Mouse (Mus musculus) cerebellum, postnatal 4 days (tissue): ENCODE measurements around the gene Gm19410.

Source experiments
- DNase-seq, 2 experiments: peaks; one replicate each; pipeline ENCODE4 v3.0.0; 2022; ENCODE audit warnings: low spot score in 2 of 2, mixed read lengths in 1 of 2

Gm19410 gene

DNA sequence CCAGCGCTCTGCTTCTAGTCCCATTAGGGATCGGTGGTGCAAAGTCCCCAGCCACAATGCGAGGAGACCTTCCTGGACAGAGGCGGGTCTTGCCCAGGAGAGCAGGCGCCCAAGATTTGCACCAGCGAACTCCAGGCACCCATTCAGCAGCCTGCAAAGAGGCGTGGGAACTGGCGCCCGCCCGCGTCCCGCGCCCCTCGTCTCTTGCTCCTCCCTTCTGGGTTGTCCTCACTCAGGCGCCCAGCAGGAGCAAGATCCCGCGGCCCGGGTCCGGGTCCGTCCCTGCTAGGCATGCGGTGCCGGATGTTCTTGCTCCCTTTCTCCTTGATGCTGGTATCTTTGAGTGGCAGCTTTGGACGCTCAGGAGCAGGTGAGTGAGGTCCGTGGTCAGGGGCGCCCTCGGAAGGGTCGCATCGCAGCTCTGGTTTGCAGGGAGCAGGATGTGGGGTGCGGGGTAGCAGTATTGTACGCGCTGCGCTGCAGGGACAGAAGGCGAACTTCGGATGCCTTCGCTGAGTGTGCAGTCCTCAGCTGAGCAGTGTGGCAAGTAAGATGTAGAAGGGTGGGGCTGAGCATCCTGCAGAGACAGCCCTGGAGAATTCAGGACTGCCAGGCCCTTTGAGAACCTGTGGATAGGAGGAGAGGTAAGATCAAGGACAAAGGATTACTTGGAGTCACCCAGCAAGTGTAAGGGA, at the start of gene Gm19410:
Gene Gm19410 (plus strand): TSS at position 292 of the 695 bp plus-strand sequence.
- DNase-seq = peak in 1 of 2 experiments; percentile 3

DNA sequence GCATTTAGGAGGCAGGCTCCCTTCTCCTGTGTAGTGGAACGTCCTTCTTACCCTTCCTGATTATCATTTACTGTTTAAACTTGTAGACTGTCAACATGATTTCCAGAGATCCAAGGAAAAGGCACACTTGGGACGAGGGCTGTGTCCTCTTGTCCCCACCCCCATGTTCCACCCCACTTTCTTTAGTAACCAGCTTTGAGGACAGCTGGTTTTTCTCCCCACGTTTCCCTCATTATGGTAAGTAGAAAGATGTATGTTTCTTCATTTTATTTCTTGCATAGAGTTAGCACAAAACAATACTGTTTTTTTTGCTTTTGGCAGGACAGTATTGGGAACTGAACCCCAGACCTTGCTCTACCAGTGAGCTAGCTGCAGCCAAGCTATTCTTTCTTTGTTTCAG, 34.8 kb upstream of the Gm19410 start:
- DNase-seq = no peak

DNA sequence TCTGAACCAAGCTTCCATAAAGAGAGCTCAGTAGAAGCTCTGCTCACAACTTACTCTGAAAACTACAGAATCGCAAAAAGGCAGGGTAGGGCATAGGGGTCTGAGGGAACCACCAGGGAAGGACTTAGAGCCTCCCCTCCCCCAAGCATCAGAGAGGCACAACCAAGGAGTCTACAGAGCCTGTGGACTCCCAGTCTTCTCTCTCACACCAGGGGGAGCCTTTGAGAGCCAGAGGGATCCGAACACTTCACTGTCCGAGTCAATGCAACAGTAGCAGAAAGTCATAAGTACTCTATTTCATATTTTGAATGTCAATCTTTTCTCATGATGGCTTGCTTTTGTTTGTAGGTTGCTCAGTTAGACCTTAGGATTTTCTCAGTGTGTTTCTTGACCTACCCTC, 30.2 kb upstream of the Gm19410 start:
- DNase-seq = no peak

DNA sequence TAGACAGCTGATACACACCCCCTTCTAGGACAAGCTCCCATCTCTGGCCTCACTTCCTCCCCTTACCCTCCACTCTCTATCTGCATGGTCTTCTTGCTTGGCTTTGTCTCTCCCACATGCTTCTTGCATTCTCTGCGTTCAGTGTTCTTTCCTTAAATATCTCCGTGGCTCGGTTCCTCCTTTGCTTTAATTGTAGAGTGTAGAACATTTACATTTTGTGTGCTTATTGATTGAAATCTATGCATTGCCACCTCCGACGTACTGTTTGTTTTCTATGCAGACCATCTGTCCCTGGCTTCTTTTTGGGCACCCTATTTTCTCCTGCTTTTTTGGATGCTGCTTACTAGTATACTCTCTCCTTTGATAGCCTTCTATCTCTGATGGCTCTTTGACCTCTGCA, 9.4 kb upstream of the Gm19410 start:
- DNase-seq = no peak

DNA sequence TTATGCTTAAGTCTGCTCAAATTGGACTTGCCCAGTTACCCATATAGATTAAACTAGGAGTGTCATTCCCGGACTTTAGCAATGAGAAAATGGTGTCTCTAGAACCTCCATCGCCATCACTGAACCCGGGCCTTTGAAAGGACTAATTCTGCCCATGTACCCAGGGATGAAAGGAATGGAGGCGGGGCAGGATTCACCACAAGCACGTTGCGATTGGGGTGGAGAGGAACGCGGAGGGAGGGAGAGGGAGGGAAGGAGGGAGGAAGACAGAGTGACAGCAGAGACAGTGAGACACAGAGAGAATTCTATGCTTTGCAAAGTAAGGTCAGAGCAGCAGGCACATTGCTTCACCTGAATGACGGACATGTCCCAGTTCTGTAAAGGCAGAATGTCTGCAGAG, 570 bp upstream of the Gm19410 start:
- DNase-seq = no peak

DNA sequence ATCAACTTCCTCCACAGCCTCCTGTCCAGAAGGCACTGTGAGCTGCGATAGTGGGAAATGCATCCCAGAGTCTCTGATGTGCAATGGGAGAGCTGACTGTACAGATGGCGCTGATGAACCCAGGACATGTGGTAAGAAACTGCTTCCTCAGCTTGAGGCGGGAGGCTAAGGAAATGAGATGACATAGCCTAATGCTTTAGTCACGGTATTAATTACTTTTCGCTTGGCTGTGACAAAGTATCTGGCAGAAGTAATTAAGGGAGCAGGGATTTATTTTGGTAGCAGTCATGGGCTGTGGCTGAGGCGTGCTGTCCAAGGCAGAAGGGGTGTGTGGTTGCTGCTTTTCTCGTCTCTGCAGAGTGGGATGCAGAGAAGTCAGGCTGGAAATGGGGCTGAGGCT, 7.9 kb downstream of the Gm19410 start:
- peak in 1 of 2 experiments; percentile 14 for DNase-seq
